Comparison of ENCODE assay signal across 21 mouse cellular contexts in genomic region chr2:87480207-87480606, GRCm38 (mm10). TPM values are rescaled to one million over a fixed set of nuclear protein-coding genes. Genes with fewer than 3 reads are reported as not detected.
DNase-seq lines count a peak whose midpoint lies in the region; ATAC-seq lines count a peak whose summit lies in the region.
"Had no signal": no experiment of that assay in that cellular context is flagged by ENCODE, and none has a peak within 500 bp of the region (broad histone marks: within the 10 kb centered on the region; RNA-seq: fewer than 3 reads in every experiment).

No protein-coding gene starts in this region.

- H3K9me3 ChIP-seq in heart, embryonic 11.5 days (replicated peaks; ENCODE audit: control insufficient read depth, low read length), result no peaks in the 10 kb centered on the region
- H3K9me3 ChIP-seq: forebrain, embryonic 12.5 days had no signal

- H3K27me3 ChIP-seq in heart, embryonic 11.5 days (ENCODE audit: control insufficient read depth, insufficient read depth, low read length), result no peaks in the 10 kb centered on the region
- H3K27me3 ChIP-seq: forebrain, embryonic 12.5 days; liver, embryonic 13.5 days had no signal

- H3K9ac ChIP-seq in heart, embryonic 11.5 days (ENCODE audit: low read depth, low read length), result no peak overlapping the region
- H3K9ac ChIP-seq: forebrain, embryonic 12.5 days; liver, embryonic 13.5 days; lung, embryonic 14.5 days had no signal

- H3K36me3 ChIP-seq in heart, embryonic 11.5 days (ENCODE audit: control insufficient read depth, insufficient read depth, low read length), result no peaks in the 10 kb centered on the region
- H3K36me3 ChIP-seq: forebrain, embryonic 12.5 days; liver, embryonic 13.5 days had no signal

- H3K4me1 ChIP-seq in heart, embryonic 11.5 days (ENCODE audit: control insufficient read depth, insufficient read depth, low read length), result no peaks in the 10 kb centered on the region
- H3K4me1 ChIP-seq: forebrain, embryonic 12.5 days; liver, embryonic 13.5 days had no signal

- peak; percentile 5 for DNase-seq in kidney, adult 9 months
- no peak for DNase-seq in kidney, adult 8-10 months
- DNase-seq in retina, postnatal 1 day, result peak; percentile 0
- DNase-seq in retina, embryonic 14.5 days (ENCODE audit: low spot score), result no peak
- DNase-seq in ZHBTc4 (ENCODE audit: low read depth, low spot score), result peak; percentile 85
- no peak for DNase-seq in urinary bladder, postnatal 25 days (ENCODE audit: low spot score)
- DNase-seq: cerebellum, adult 9-11 months; liver, embryonic 13.5 days; lung, embryonic 14.5 days; lung, postnatal 36 days; right cerebral cortex, adult 18-20 months; thymus, postnatal 14 days had no signal

- no peak overlapping the region for H3K4me2 ChIP-seq in heart, embryonic 11.5 days
- H3K4me2 ChIP-seq: forebrain, embryonic 12.5 days; liver, embryonic 13.5 days; lung, embryonic 14.5 days had no signal

- no peak overlapping the region for H3K4me3 ChIP-seq in heart, embryonic 11.5 days (ENCODE audit: low read depth, low read length)
- H3K4me3 ChIP-seq: forebrain, embryonic 12.5 days; liver, embryonic 13.5 days had no signal

- H3K27ac ChIP-seq in heart, embryonic 11.5 days (ENCODE audit: low read depth, low read length), result no peak overlapping the region
- H3K27ac ChIP-seq: forebrain, embryonic 12.5 days; liver, embryonic 13.5 days had no signal

- ATAC-seq in heart, embryonic 11.5 days (replicated peaks; ENCODE audit: insufficient number of reproducible peaks, low FRiP score, low TSS enrichment), result no peak

RNA-seq across cellular contexts. Expression of gene Pramel7, which starts 16.7 kb away (rescaled TPM):
- polyA plus RNA-seq in heart, embryonic 11.5 days (2014; fragmentation: Nextera tagmentation; extraction: Ambion mirVana), result not detected in 2 replicates
- polyA plus RNA-seq: embryonic facial prominence, embryonic 11.5 days; forebrain, embryonic 12.5 days; heart, embryonic 16.5 days; kidney, embryonic 14.5 days; limb, embryonic 11.5 days; liver, embryonic 13.5 days; lung, embryonic 14.5 days; neural tube, embryonic 11.5 days; small intestine, adult 2 months had no signal

RNA-seq across cellular contexts. Expression of gene Pramel6, which starts 26.2 kb away (rescaled TPM):
- polyA plus RNA-seq in heart, embryonic 11.5 days (2014; fragmentation: Nextera tagmentation; extraction: Ambion mirVana), result not detected in 2 replicates
- polyA plus RNA-seq: embryonic facial prominence, embryonic 11.5 days; forebrain, embryonic 12.5 days; heart, embryonic 16.5 days; kidney, embryonic 14.5 days; limb, embryonic 11.5 days; liver, embryonic 13.5 days; lung, embryonic 14.5 days; neural tube, embryonic 11.5 days; small intestine, adult 2 months; testis, adult 2 months had no signal

RNA-seq across cellular contexts. Expression of gene Olfr1126, which starts 26.4 kb away (rescaled TPM):
- polyA plus RNA-seq in heart, embryonic 11.5 days (2014; fragmentation: Nextera tagmentation; extraction: Ambion mirVana), result not detected in 2 replicates
- polyA plus RNA-seq: embryonic facial prominence, embryonic 11.5 days; forebrain, embryonic 12.5 days; heart, embryonic 16.5 days; kidney, embryonic 14.5 days; limb, embryonic 11.5 days; liver, embryonic 13.5 days; lung, embryonic 14.5 days; neural tube, embryonic 11.5 days; small intestine, adult 2 months; testis, adult 2 months had no signal

RNA-seq across cellular contexts. Expression of gene Olfr1124, which starts 50.1 kb away (rescaled TPM):
- not detected in 2 replicates for polyA plus RNA-seq in heart, embryonic 11.5 days (2014; fragmentation: Nextera tagmentation; extraction: Ambion mirVana)
- polyA plus RNA-seq: embryonic facial prominence, embryonic 11.5 days; heart, embryonic 16.5 days; kidney, embryonic 14.5 days; limb, embryonic 11.5 days; liver, embryonic 13.5 days; lung, embryonic 14.5 days; neural tube, embryonic 11.5 days; small intestine, adult 2 months; testis, adult 2 months had no signal

RNA-seq across cellular contexts. Expression of gene Olfr153, which starts 51.4 kb away (rescaled TPM):
- not detected in 2 replicates for polyA plus RNA-seq in heart, embryonic 11.5 days (2014; fragmentation: Nextera tagmentation; extraction: Ambion mirVana)
- polyA plus RNA-seq: embryonic facial prominence, embryonic 11.5 days; forebrain, embryonic 12.5 days; heart, embryonic 16.5 days; kidney, embryonic 14.5 days; limb, embryonic 11.5 days; liver, embryonic 13.5 days; lung, embryonic 14.5 days; neural tube, embryonic 11.5 days; small intestine, adult 2 months had no signal

Comparison
In these comparisons a context has a peak if more than half of its experiments do, and no peak if none do; other contexts are left out.
1. DNase-seq: peak in kidney, adult 9 months (single experiment), retina, postnatal 1 day (single experiment) and ZHBTc4 (single experiment); none in kidney, adult 8-10 months (0 of 2), retina, embryonic 14.5 days (single experiment) and urinary bladder, postnatal 25 days (single experiment).